In the genomic region with DNA sequence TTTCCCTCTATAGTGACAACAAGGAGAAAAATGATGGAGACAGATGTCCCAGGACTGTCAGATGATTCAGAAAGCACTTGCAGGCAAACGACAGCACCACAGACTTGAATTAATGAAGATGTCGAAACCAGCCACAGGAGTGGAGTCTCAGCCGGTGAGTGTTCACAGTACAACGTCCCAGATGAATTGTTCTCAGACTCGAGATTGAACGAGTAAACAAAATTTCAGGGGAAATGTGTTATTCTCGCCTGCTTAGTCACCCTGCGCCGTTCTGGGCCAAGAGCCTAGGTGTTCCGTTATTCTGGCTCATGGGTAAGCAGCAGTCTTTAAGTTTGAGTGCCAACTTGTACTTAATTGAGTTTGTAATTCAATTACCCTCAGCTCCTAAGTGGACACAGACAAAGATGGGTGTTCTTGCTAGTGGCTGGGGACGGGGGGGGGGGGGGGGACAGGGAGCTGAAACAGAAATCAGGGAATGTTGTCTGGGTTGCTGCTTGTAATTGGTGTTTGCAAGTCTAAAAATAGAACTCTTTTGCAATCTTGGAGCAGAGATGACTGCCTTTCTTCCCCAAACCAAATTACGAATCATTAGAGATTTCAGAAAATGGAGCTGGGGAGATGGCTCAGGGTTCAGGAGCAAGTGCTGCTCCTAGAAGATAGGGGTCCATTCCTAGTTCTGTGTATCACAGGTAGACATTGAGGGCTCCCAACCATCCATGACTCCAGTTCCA, we compare ENCODE assay signal across 11 mouse cellular contexts.
DNase-seq lines count a peak whose midpoint lies in the region; ATAC-seq and TF ChIP-seq lines count a peak whose summit lies in the region.
"Had no signal": no experiment of that assay in that cellular context is flagged by ENCODE, and none has a peak within 500 bp of the region (broad histone marks: within the 10 kb centered on the region; RNA-seq: fewer than 3 reads in every experiment).

No protein-coding gene starts in this region.

- TF ChIP-seq CTCF in midbrain, postnatal 0 days (IDR thresholded peaks at IDR 0.05), result no peak
- no peak for TF ChIP-seq CTCF in brain, embryonic 14.5 days (IDR thresholded peaks at IDR 0.05; ENCODE audit: borderline replicate concordance, extremely low read depth, insufficient read depth, insufficient read length)

- no peaks in the 10 kb centered on the region for H3K36me3 ChIP-seq in midbrain, postnatal 0 days (ENCODE audit: insufficient read depth, low read length)
- H3K36me3 ChIP-seq in midbrain, embryonic 11.5 days (ENCODE audit: control insufficient read depth, insufficient read depth, low read length), result no peaks in the 10 kb centered on the region
- H3K36me3 ChIP-seq: limb, embryonic 15.5 days had no signal

- no peaks in the 10 kb centered on the region for H3K9me3 ChIP-seq in midbrain, postnatal 0 days (ENCODE audit: low read length)
- no peaks in the 10 kb centered on the region for H3K9me3 ChIP-seq in midbrain, embryonic 11.5 days (ENCODE audit: control insufficient read depth, low read length)
- H3K9me3 ChIP-seq: limb, embryonic 15.5 days had no signal

- H3K27me3 ChIP-seq in midbrain, postnatal 0 days (ENCODE audit: insufficient read depth, low read length), result no peaks in the 10 kb centered on the region
- H3K27me3 ChIP-seq in midbrain, embryonic 11.5 days (ENCODE audit: control insufficient read depth, insufficient read depth, low read length), result no peaks in the 10 kb centered on the region

- H3K27ac ChIP-seq in midbrain, postnatal 0 days (ENCODE audit: low read depth, low read length), result no peak overlapping the region
- H3K27ac ChIP-seq in midbrain, embryonic 11.5 days (ENCODE audit: low read depth, low read length), result no peak overlapping the region
- H3K27ac ChIP-seq: limb, embryonic 15.5 days had no signal

- no peak for TF ChIP-seq POLR2A in brain, embryonic 14.5 days (IDR thresholded peaks at IDR 0.05; ENCODE audit: borderline replicate concordance, extremely low read depth, insufficient read depth, insufficient read length, poor library complexity, severe bottlenecking)

- no peak overlapping the region for H3K4me3 ChIP-seq in midbrain, postnatal 0 days (ENCODE audit: low read depth, low read length)
- no peak overlapping the region for H3K4me3 ChIP-seq in midbrain, embryonic 11.5 days (ENCODE audit: low read depth, low read length)
- H3K4me3 ChIP-seq: limb, embryonic 15.5 days had no signal

- no peak overlapping the region for H3K9ac ChIP-seq in midbrain, postnatal 0 days (replicated peaks; ENCODE audit: low read length, poor library complexity, severe bottlenecking)
- no peak overlapping the region for H3K9ac ChIP-seq in midbrain, embryonic 11.5 days (ENCODE audit: low read length)
- H3K9ac ChIP-seq: limb, embryonic 15.5 days had no signal

- no peaks in the 10 kb centered on the region for H3K4me1 ChIP-seq in midbrain, postnatal 0 days (ENCODE audit: insufficient read depth, low read length)
- H3K4me1 ChIP-seq in midbrain, embryonic 11.5 days (ENCODE audit: control insufficient read depth, insufficient read depth, low read length), result 0 out of 2 replicates have a peak, but pooled peaks cover 2% of the 10 kb centered on the region

- DNase-seq in frontal cortex, adult 2 months (ENCODE audit: extremely low spot score in 1 of 2, low spot score in 1 of 2), result peak; percentile 14 to 53
- no peak for DNase-seq in frontal cortex, postnatal 14 days (ENCODE audit: low spot score in 2 of 2)
- peak; percentile 43 for DNase-seq in midbrain, postnatal 0 days (ENCODE audit: low spot score)
- no peak for DNase-seq in midbrain, embryonic 11.5 days (ENCODE audit: low spot score, missing footprints)
- peak; percentile 83 for DNase-seq in brain, embryonic 14.5 days (ENCODE audit: low read depth)
- DNase-seq in right cerebral cortex, postnatal 25 days, result peak; percentile 31
- no peak for DNase-seq in lung, postnatal 25 days (ENCODE audit: low spot score)
- DNase-seq: cerebellum, adult 8-10 months; kidney, adult 2 months; thymus, adult 2 months had no signal

- WGBS in midbrain, postnatal 0 days, result 61% methylated on average over 12 of the region's 12 CpGs
- WGBS in midbrain, embryonic 11.5 days, result 75% methylated on average over 12 of the region's 12 CpGs

- no peak for ATAC-seq in midbrain, postnatal 0 days (ENCODE audit: low FRiP score)
- ATAC-seq in midbrain, embryonic 11.5 days (ENCODE audit: low FRiP score), result no peak

- H3K4me2 ChIP-seq in midbrain, postnatal 0 days (ENCODE audit: low read depth, low read length, poor library complexity, severe bottlenecking), result no peak overlapping the region
- H3K4me2 ChIP-seq in midbrain, embryonic 11.5 days, result no peak overlapping the region
- H3K4me2 ChIP-seq: limb, embryonic 15.5 days had no signal

Comparison
In these comparisons a context has a peak if more than half of its experiments do, and no peak if none do; other contexts are left out.
1. DNase-seq: peak in frontal cortex, adult 2 months (2 of 2), midbrain, postnatal 0 days (single experiment), brain, embryonic 14.5 days (single experiment) and right cerebral cortex, postnatal 25 days (single experiment); none in frontal cortex, postnatal 14 days (0 of 2), midbrain, embryonic 11.5 days (single experiment) and lung, postnatal 25 days (single experiment).